Mouse (Mus musculus): Measurements from ENCODE around the gene Gm21761. TPM values are rescaled to one million over a fixed set of nuclear protein-coding genes. Genes with fewer than 3 reads are reported as not detected.
"Not testable (repeated sequence)": the region's sequence is repeated elsewhere in the genome, so short reads cannot be mapped to it uniquely, and the experiment has no call there.

Gm21761 gene
- polyA plus RNA-seq, 1 experiment from 2014 or later: not detected

GRCm38 (mm10) chr13:119864395-119864999 lies 64.6 kb downstream of the Gm21761 start:
- not testable (repeated sequence) for H3K9ac ChIP-seq (replicated peaks; ENCODE audit: low read length); ATAC-seq (replicated peaks; ENCODE audit: insufficient number of reproducible peaks, low FRiP score, low TSS enrichment, low read depth); H3K9me3 ChIP-seq (replicated peaks; ENCODE audit: control insufficient read depth, low read length); H3K27ac ChIP-seq (replicated peaks; ENCODE audit: low read depth, low read length); H3K4me2 ChIP-seq (ENCODE audit: low read depth, low read length); H3K27me3 ChIP-seq (ENCODE audit: control insufficient read depth, insufficient read depth, low read length); H3K4me1 ChIP-seq (ENCODE audit: control insufficient read depth, insufficient read depth, low read length); H3K4me3 ChIP-seq (ENCODE audit: low read depth, low read length); H3K36me3 ChIP-seq (replicated peaks; ENCODE audit: control insufficient read depth, insufficient read depth, low read depth, low read length); DNase-seq (ENCODE audit: low spot score)
- WGBS: 65% methylated on average over 5 of the region's 7 CpGs

GRCm38 (mm10) chr13:119862399-119862798 lies 66.7 kb downstream of the Gm21761 start:
- H3K27me3 ChIP-seq (ENCODE audit: control insufficient read depth, insufficient read depth, low read length); H3K4me2 ChIP-seq (ENCODE audit: low read depth, low read length); DNase-seq (ENCODE audit: low spot score); H3K27ac ChIP-seq (replicated peaks; ENCODE audit: low read depth, low read length); H3K9ac ChIP-seq (replicated peaks; ENCODE audit: low read length); H3K4me3 ChIP-seq (ENCODE audit: low read depth, low read length); H3K36me3 ChIP-seq (replicated peaks; ENCODE audit: control insufficient read depth, insufficient read depth, low read depth, low read length); H3K9me3 ChIP-seq (replicated peaks; ENCODE audit: control insufficient read depth, low read length); ATAC-seq (replicated peaks; ENCODE audit: insufficient number of reproducible peaks, low FRiP score, low TSS enrichment, low read depth); H3K4me1 ChIP-seq (ENCODE audit: control insufficient read depth, insufficient read depth, low read length): not testable (repeated sequence)
- WGBS: no CpG with 5 or more reads among the region's 6 CpGs

Other genes starting within 250 kb of the Gm21761 start
- 274 and 293 TPM in 2 replicates for gene Hmgcs1, start 238.9 kb downstream of the Gm21761 start, polyA plus RNA-seq (2014; fragmentation: Nextera tagmentation; extraction: Ambion mirVana)
- 1.5 and 1.6 TPM in 2 replicates for gene Nim1k, start 173.4 kb downstream of the Gm21761 start, polyA plus RNA-seq (2014; fragmentation: Nextera tagmentation; extraction: Ambion mirVana)
- 46.6 and 46.7 TPM in 2 replicates for gene Zfp131, start 138.4 kb downstream of the Gm21761 start, polyA plus RNA-seq (2014; fragmentation: Nextera tagmentation; extraction: Ambion mirVana)
- not detected in 2 replicates for gene AF067063, start 99.1 kb downstream of the Gm21761 start, polyA plus RNA-seq (2014; fragmentation: Nextera tagmentation; extraction: Ambion mirVana)
- not detected in 2 replicates for gene D13Ertd608e, start 93.3 kb downstream of the Gm21761 start, polyA plus RNA-seq (2014; fragmentation: Nextera tagmentation; extraction: Ambion mirVana)
- not detected in 2 replicates for gene Tcstv1, start 34.5 kb downstream of the Gm21761 start, polyA plus RNA-seq (2014; fragmentation: Nextera tagmentation; extraction: Ambion mirVana)
- not detected in 2 replicates for gene B020031M17Rik, start 21.5 kb upstream of the Gm21761 start, polyA plus RNA-seq (2014; fragmentation: Nextera tagmentation; extraction: Ambion mirVana)
- gene Gm36079, start 97.7 kb upstream of the Gm21761 start, polyA plus RNA-seq (2014; fragmentation: Nextera tagmentation; extraction: Ambion mirVana): not detected in 2 replicates
- gene Gm21188, start 122.9 kb upstream of the Gm21761 start, polyA plus RNA-seq (2014; fragmentation: Nextera tagmentation; extraction: Ambion mirVana): not detected in 2 replicates
- not detected in 2 replicates for gene Gm20767, start 211.0 kb upstream of the Gm21761 start, polyA plus RNA-seq (2014; fragmentation: Nextera tagmentation; extraction: Ambion mirVana)
- gene Gm21818, start 243.2 kb upstream of the Gm21761 start, polyA plus RNA-seq (2014; fragmentation: Nextera tagmentation; extraction: Ambion mirVana): not detected in 2 replicates

All from embryonic facial prominence, embryonic 11.5 days (tissue).